Comparison of ENCODE assay signal across 14 mouse cellular contexts in genomic region chr6:134141616-134142165, GRCm38 (mm10).
DNase-seq lines count a peak whose midpoint lies in the region; ATAC-seq and TF ChIP-seq lines count a peak whose summit lies in the region.
"Had no signal": no experiment of that assay in that cellular context is flagged by ENCODE, and none has a peak within 500 bp of the region (broad histone marks: within the 10 kb centered on the region; RNA-seq: fewer than 3 reads in every experiment).

No protein-coding gene starts in this region.

- WGBS in forebrain, postnatal 0 days: 84% methylated on average over 1 of the region's 1 CpGs
- 76% methylated on average over 1 of the region's 1 CpGs for WGBS in forebrain, embryonic 13.5 days
- WGBS in neural tube, embryonic 15.5 days: 70% methylated on average over 1 of the region's 1 CpGs
- 82% methylated on average over 1 of the region's 1 CpGs for WGBS in embryonic facial prominence, embryonic 10.5 days

- intact Hi-C loops in left cerebral cortex, adult 2 months (cut with DNase I): no loop called here

- H3K9me3 ChIP-seq in forebrain, postnatal 0 days (ENCODE audit: low read length): no peaks in the 10 kb centered on the region
- H3K9me3 ChIP-seq in forebrain, embryonic 13.5 days (replicated peaks): no peaks in the 10 kb centered on the region
- H3K9me3 ChIP-seq in neural tube, embryonic 15.5 days (replicated peaks): no peaks in the 10 kb centered on the region
- H3K9me3 ChIP-seq in embryonic facial prominence, embryonic 10.5 days: no peaks in the 10 kb centered on the region
- H3K9me3 ChIP-seq: hindbrain, embryonic 15.5 days had no signal

- H3K27me3 ChIP-seq in forebrain, postnatal 0 days (ENCODE audit: insufficient read depth, low read length): no peaks in the 10 kb centered on the region
- no peaks in the 10 kb centered on the region for H3K27me3 ChIP-seq in forebrain, embryonic 13.5 days
- no peaks in the 10 kb centered on the region for H3K27me3 ChIP-seq in neural tube, embryonic 15.5 days (replicated peaks)
- H3K27me3 ChIP-seq in embryonic facial prominence, embryonic 10.5 days (replicated peaks; ENCODE audit: low read depth, poor library complexity, severe bottlenecking): no peaks in the 10 kb centered on the region
- H3K27me3 ChIP-seq: hindbrain, embryonic 15.5 days had no signal

- no peak overlapping the region for H3K27ac ChIP-seq in forebrain, postnatal 0 days (ENCODE audit: low read depth, low read length)
- H3K27ac ChIP-seq in forebrain, embryonic 13.5 days: no peak overlapping the region
- peak overlapping the region; percentile 7; the same call in 1 of the 2 replicates for H3K27ac ChIP-seq in left cerebral cortex, adult 2 months
- H3K27ac ChIP-seq in neural tube, embryonic 15.5 days (replicated peaks): no peak overlapping the region
- H3K27ac ChIP-seq in embryonic facial prominence, embryonic 10.5 days (replicated peaks): no peak overlapping the region
- H3K27ac ChIP-seq: hindbrain, embryonic 15.5 days; layer of hippocampus, adult 2 months had no signal

- TF ChIP-seq CTCF in forebrain, postnatal 0 days (IDR thresholded peaks at IDR 0.05; ENCODE audit: low read depth): no peak
- TF ChIP-seq CTCF in left cerebral cortex, adult 2 months (IDR thresholded peaks at IDR 0.05): no peak

- H3K4me1 ChIP-seq in forebrain, postnatal 0 days (ENCODE audit: insufficient read depth): no peaks in the 10 kb centered on the region; the same call in 1 of the 2 replicates
- peaks cover 13% of the 10 kb centered on the region; the same call in 1 of the 2 replicates for H3K4me1 ChIP-seq in forebrain, embryonic 13.5 days
- H3K4me1 ChIP-seq in neural tube, embryonic 15.5 days: peaks cover 38% of the 10 kb centered on the region
- H3K4me1 ChIP-seq in embryonic facial prominence, embryonic 10.5 days: peaks cover 19% of the 10 kb centered on the region

- DNase-seq in forebrain, postnatal 0 days: no peak
- no peak for DNase-seq in left cerebral cortex, adult 2 months (ENCODE audit: extremely low spot score in 1 of 2, low spot score in 2 of 2)
- DNase-seq in left cerebral cortex, adult 18-20 months (ENCODE audit: low spot score in 2 of 2): no peak
- no peak for DNase-seq in thymus, postnatal 36 days
- DNase-seq in embryonic facial prominence, embryonic 10.5 days (ENCODE audit: low spot score): no peak
- DNase-seq: adrenal gland, adult 2 months; cerebellum, postnatal 10 days; right cerebral cortex, adult 18-20 months; thymus, postnatal 14 days had no signal

- no peaks in the 10 kb centered on the region for H3K36me3 ChIP-seq in forebrain, postnatal 0 days (ENCODE audit: insufficient read depth)
- peaks cover 4% of the 10 kb centered on the region; the same call in 1 of the 2 replicates for H3K36me3 ChIP-seq in forebrain, embryonic 13.5 days (ENCODE audit: poor library complexity, severe bottlenecking)
- H3K36me3 ChIP-seq in neural tube, embryonic 15.5 days: no peaks in the 10 kb centered on the region
- H3K36me3 ChIP-seq in embryonic facial prominence, embryonic 10.5 days (replicated peaks): peaks cover 26% of the 10 kb centered on the region
- H3K36me3 ChIP-seq: hindbrain, embryonic 15.5 days had no signal

- no peak overlapping the region for H3K4me2 ChIP-seq in forebrain, postnatal 0 days (ENCODE audit: low read depth)
- H3K4me2 ChIP-seq in forebrain, embryonic 13.5 days: no peak overlapping the region
- no peak overlapping the region for H3K4me2 ChIP-seq in neural tube, embryonic 15.5 days
- H3K4me2 ChIP-seq: hindbrain, embryonic 15.5 days had no signal

- H3K4me3 ChIP-seq in forebrain, postnatal 0 days (ENCODE audit: low read depth, low read length): no peak overlapping the region
- no peak overlapping the region for H3K4me3 ChIP-seq in forebrain, embryonic 13.5 days
- no peak overlapping the region for H3K4me3 ChIP-seq in left cerebral cortex, adult 2 months
- no peak overlapping the region for H3K4me3 ChIP-seq in neural tube, embryonic 15.5 days (replicated peaks)
- no peak overlapping the region for H3K4me3 ChIP-seq in embryonic facial prominence, embryonic 10.5 days
- H3K4me3 ChIP-seq: hindbrain, embryonic 15.5 days; layer of hippocampus, adult 2 months had no signal

- 0 out of 2 replicates have a peak, but pooled peaks have one; percentile 14 for ATAC-seq in forebrain, postnatal 0 days
- ATAC-seq in forebrain, embryonic 13.5 days: no peak
- peak; percentile 2 to 32; a peak in 1 of 4 replicates for ATAC-seq in hematopoietic stem cell, adult 5-6 weeks (replicated peaks in 1 of 2; ENCODE audit: insufficient read depth in 1 of 2, low FRiP score in 2 of 2, low TSS enrichment in 1 of 2, low read depth in 1 of 2, poor library complexity in 2 of 2, severe bottlenecking in 2 of 2)
- 0 out of 2 replicates have a peak, but pooled peaks have one; percentile 32 for ATAC-seq in neural tube, embryonic 15.5 days (ENCODE audit: low FRiP score)

- no peak overlapping the region for H3K9ac ChIP-seq in forebrain, postnatal 0 days
- H3K9ac ChIP-seq in forebrain, embryonic 13.5 days: no peak overlapping the region
- H3K9ac ChIP-seq in neural tube, embryonic 15.5 days (replicated peaks): no peak overlapping the region
- H3K9ac ChIP-seq: hindbrain, embryonic 15.5 days had no signal
